Mouse (Mus musculus) myocyte (in vitro differentiated cells): Measurements from ENCODE around the gene Ctsd.

Experiments used
- MAX ChIP-seq: IDR thresholded peaks from one replicate; pipeline ENCODE4 v1.6.1; 2011; ENCODE audit warnings: low read depth, mild to moderate bottlenecking, control low read depth
- MYOD1 ChIP-seq, 3 experiments: IDR thresholded peaks; one replicate each; pipeline ENCODE4 v1.6.1; 2011; ENCODE audit warnings: control low read depth in 2 of 3, low read depth in 2 of 3, mild to moderate bottlenecking in 2 of 3, moderate library complexity in 1 of 3; ENCODE audit not compliant: insufficient read length in 2 of 3, control insufficient read depth in 1 of 3
- POLR2A ChIP-seq: IDR thresholded peaks from one replicate; pipeline ENCODE4 v1.6.1; 2011; ENCODE audit warnings: low read depth, mild to moderate bottlenecking, control low read depth, moderate library complexity; ENCODE audit not compliant: insufficient read length
- POLR2AphosphoS2 ChIP-seq: IDR thresholded peaks from one replicate; pipeline ENCODE4 v1.6.1; 2011; ENCODE audit warnings: low read depth, control low read depth; ENCODE audit not compliant: insufficient read length
- REST ChIP-seq: IDR thresholded peaks from one replicate; pipeline ENCODE4 v1.6.1; 2011; ENCODE audit warnings: mild to moderate bottlenecking, control low read depth, moderate library complexity; ENCODE audit not compliant: insufficient read depth, insufficient read length
- SRF ChIP-seq: IDR thresholded peaks from one replicate; pipeline ENCODE4 v1.6.1; 2011; ENCODE audit warnings: low read depth; ENCODE audit not compliant: control insufficient read depth, insufficient read length
- TCF12 ChIP-seq: IDR thresholded peaks from one replicate; pipeline ENCODE4 v1.6.1; 2011; ENCODE audit warnings: mild to moderate bottlenecking, control low read depth; ENCODE audit not compliant: poor library complexity, insufficient read depth, severe bottlenecking
- USF1 ChIP-seq: IDR thresholded peaks from one replicate; pipeline ENCODE4 v1.6.1; 2011; ENCODE audit warnings: low read depth, mild to moderate bottlenecking, control low read depth, moderate library complexity

GRCm38 (mm10) chr7:142407935-142408334, 20.1 kb upstream of the Ctsd start:
- TF ChIP-seq POLR2A (no peak), TCF12 (no peak), USF1 (no peak), SRF (no peak), MYOD1 (IDR thresholded peaks at IDR 0.05; ENCODE audit: control insufficient read depth in 1 of 3, insufficient read length in 2 of 3, low read depth in 2 of 3) (no peak), POLR2AphosphoS2 (no peak), REST (no peak), MAX (no peak)
